Mouse (Mus musculus) testis, adult 2 months (tissue): ENCODE measurements at regions not wholly inside any gene's neighbourhood (a gene's known extent, or its start where the extent isn't known, plus 50 kb on each side); places are given as distances from the start of the nearest gene placed in this dataset.

Source experiments
- H3K27ac ChIP-seq: fragments of 200-500 bp; 2 replicates; pipeline ENCODE4 v1.5.1; 2012; ENCODE audit warnings: low read depth, low read length; ENCODE audit not compliant: control insufficient read depth, insufficient read depth
- H3K27me3 ChIP-seq: fragments of 200-500 bp; 2 replicates; pipeline ENCODE4 v1.6.1; 2012; ENCODE audit warnings: mild to moderate bottlenecking, low read length, moderate library complexity; ENCODE audit not compliant: control insufficient read depth, insufficient read depth
- H3K36me3 ChIP-seq: fragments of 200-500 bp; 2 replicates; pipeline ENCODE4 v1.6.1; 2012; ENCODE audit warnings: mild to moderate bottlenecking, low read length; ENCODE audit not compliant: control insufficient read depth, insufficient read depth
- H3K4me1 ChIP-seq: fragments of 200-500 bp; 2 replicates; pipeline ENCODE4 v1.6.1; 2012; ENCODE audit warnings: low read length; ENCODE audit not compliant: control insufficient read depth, insufficient read depth
- H3K4me3 ChIP-seq: fragments of 200-500 bp; 2 replicates; pipeline ENCODE4 v1.5.1; 2012; ENCODE audit warnings: low read depth, mild to moderate bottlenecking, low read length, moderate library complexity, mixed read lengths; ENCODE audit not compliant: control insufficient read depth
- CTCF ChIP-seq: fragments of 200-500 bp; IDR thresholded peaks from 2 replicates; pipeline ENCODE4 v1.5.1; 2012; ENCODE audit warnings: low read depth, mild to moderate bottlenecking, inconsistent platforms, low read length, moderate library complexity; ENCODE audit not compliant: control insufficient read depth, insufficient read depth, insufficient replicate concordance
- POLR2A ChIP-seq: fragments of 200-500 bp; IDR thresholded peaks from 2 replicates; pipeline ENCODE4 v1.6.1; 2012; ENCODE audit warnings: low read depth, mild to moderate bottlenecking, inconsistent platforms, low read length, moderate library complexity; ENCODE audit not compliant: control insufficient read depth

DNA sequence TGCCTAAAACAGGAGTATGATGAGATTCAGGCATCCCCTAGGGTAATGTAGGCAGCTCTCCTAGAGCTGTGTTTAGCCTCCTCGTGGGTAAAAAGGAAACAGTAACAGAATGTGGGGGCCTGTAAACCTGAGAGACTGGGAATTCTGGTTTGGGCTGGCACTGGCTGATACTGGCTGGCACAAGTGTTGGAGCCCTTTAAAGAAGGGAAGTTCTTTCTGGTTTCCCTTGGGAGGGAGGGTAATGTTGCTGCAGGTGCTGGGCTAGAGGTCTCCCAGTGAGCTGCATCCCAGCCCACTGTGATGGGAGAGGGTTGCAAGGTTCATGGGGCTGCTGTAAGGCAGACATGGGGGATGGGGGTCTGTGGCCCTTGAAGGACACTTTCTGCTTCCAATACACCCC, 58.4 kb upstream of the Slc34a2 start:
- Histone ChIP-seq H3K4me3 (no peak overlapping the region), H3K4me1 (peaks cover 3% of the 10 kb centered on the region), H3K27ac (no peak overlapping the region), H3K27me3 (no peaks in the 10 kb centered on the region), H3K36me3 (no peaks in the 10 kb centered on the region)
- TF ChIP-seq CTCF: no peak
- no peak for TF ChIP-seq POLR2A

DNA sequence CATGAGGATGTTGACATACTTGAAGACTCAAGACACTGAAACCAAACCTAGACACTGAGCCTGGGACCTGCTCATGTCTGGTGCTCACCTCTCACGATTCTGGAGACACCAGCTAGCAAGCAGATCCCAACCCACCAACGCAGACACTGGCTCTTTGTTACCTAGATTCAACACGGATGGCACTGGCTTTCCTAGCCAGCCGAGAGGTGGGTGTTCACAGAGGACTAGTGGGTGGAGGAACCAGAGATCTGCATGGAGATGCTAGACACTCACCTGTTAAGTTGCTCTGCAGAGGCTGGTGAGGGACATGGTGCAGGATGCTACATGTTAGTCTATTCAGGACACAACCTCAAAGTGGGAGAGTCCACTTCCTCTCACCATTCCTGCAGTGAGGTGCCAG, 55.8 kb upstream of the Slc34a2 start:
- Histone ChIP-seq H3K4me1 (0 out of 2 replicates have a peak, but pooled peaks cover 3% of the 10 kb centered on the region), H3K27ac (no peak overlapping the region), H3K36me3 (no peaks in the 10 kb centered on the region), H3K27me3 (no peaks in the 10 kb centered on the region), H3K4me3 (no peak overlapping the region)
- TF ChIP-seq CTCF (no peak), POLR2A (no peak)

DNA sequence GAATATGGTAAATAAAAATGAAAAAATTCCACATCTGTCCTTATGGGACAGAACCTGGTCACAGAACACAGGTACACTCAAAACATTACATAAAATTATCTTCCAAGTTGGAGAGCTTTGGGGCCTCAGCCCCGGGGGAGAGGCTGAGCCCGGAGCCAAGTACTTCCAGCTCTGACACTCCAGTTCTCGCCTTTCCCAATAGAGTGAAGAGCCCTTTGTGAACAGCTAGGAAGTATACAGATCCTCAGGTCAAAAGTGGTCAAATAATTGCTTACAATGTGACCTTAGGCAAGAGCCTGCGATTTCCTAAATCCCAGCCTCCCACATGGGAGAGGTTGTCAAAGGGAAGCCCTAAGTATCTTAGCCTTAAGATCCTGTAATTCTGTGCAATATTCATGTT, 55.1 kb upstream of the Slc34a2 start:
- H3K4me3 ChIP-seq: no peak overlapping the region
- H3K27me3 ChIP-seq: no peaks in the 10 kb centered on the region
- TF ChIP-seq CTCF (no peak), POLR2A (no peak)
- 0 out of 2 replicates have a peak, but pooled peaks cover 3% of the 10 kb centered on the region for H3K4me1 ChIP-seq
- H3K27ac ChIP-seq: no peak overlapping the region
- H3K36me3 ChIP-seq: no peaks in the 10 kb centered on the region
